Mouse (Mus musculus): ENCODE results near the gene Chrna9.
"Not testable (repeated sequence)": the region's sequence is repeated elsewhere in the genome, so short reads cannot be mapped to it uniquely, and the experiment has no call there.

The Chrna9 gene

DNA sequence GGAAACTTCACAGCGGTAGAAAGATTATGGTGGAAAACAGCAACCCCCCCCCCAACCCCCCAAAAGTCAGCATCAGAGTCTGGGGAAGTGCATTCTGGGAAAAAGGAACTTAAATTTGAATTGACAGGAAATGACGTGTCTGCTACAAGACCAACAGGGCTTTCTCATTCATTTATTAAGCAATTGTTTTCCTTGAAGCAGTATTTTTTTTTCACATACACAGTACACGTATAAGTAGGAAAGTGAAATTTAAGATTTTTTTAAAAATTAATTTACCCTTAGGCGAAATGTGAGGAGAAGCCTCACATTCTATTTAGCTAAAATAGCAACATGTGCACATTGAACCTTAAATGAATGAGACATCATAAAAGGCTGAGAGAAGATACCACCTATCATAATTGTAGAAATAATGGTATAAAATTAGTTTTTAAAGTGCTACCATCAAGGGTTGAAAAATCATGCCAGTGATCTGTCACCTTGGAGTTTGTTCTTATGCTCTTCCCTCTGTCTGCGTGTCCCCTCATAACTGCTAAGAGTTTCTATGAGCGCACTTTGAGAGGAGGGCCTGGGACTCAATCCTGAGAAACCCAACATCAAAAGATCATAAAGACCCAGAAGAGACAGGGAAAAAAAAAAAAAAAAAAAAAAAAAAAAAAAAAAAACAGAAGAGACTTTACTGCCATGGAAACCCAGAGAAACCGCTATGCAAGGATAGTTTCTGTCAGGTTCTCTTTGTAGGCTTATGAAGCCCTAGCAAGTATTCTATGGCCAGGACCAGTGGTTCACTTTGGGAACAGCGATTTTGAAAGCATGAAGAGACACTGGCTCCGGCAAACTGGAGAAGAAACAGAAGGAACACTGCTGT lies 21.7 kb downstream of the Chrna9 start:
- no peak for DNase-seq (ENCODE audit: low spot score)

DNA sequence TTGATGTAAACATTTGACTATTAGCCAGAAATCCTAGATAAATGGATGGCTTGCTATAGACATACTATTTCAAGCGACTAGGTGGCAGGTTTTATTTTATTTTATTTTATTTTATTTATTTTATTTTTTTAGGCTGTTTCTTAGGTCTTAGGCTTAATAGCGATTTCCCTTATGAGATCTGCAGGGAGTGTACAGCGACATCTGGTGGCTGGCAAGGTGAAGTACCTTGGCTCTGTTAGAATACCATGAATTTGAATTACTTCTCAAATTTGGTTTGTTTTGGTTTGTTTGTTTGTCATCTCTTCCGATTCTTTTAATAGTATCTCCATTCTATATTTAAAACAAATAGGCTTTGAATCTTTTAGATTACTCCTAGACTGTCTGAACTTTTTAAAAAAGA lies 23.9 kb downstream of the Chrna9 start:
- no peak for DNase-seq (ENCODE audit: low spot score)

DNA sequence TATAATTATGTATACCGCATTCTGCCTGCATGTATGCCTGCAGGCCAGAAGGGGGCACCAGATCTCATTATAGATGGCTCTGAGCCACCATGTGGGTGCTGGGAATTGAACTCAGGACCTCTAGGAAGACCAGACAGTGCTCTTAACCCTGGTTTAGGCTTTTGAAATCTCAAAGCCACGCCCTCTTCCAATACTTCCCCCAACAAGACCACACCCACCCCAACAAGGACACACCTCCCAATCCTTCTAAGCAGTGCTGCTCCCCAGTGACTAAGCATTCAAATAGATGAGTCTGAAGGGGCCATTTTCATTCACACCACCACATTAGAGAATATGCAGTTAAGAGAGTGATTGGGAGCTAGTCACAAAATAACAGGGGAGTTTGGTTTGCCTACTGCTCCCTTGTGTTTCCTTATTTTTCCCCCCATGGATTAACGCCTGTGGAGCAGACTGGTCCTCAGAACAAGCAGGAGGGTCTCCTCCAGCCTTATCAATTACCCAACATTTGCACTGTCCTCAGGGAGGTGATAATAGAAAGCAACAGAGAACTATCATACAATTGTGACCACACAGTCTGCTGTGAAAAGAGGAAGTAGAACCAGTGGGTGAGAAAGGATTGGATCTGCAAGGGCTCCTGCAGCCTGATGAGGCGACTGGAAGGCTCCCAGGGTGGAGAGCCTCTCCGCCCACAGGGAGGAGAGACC lies 25.3 kb downstream of the Chrna9 start:
- DNase-seq (ENCODE audit: low spot score) = no peak

DNA sequence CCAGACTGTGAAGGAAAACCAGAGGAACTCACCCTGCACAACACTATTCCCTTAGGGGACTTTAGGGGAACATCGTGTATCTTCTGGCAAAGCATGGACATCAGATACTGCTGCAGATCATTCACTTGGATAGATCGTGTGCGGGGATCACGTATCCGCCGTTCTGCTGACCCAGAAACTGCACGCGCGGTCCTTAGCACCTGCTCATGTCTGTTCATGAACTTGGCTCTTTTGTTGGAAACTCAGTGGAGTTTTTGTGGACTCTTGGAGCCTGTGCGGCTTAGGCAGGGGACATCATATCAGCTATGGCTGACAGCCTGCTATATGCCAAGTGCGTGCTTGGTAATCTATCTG lies 25.9 kb downstream of the Chrna9 start:
- no peak for DNase-seq (ENCODE audit: low spot score)

DNA sequence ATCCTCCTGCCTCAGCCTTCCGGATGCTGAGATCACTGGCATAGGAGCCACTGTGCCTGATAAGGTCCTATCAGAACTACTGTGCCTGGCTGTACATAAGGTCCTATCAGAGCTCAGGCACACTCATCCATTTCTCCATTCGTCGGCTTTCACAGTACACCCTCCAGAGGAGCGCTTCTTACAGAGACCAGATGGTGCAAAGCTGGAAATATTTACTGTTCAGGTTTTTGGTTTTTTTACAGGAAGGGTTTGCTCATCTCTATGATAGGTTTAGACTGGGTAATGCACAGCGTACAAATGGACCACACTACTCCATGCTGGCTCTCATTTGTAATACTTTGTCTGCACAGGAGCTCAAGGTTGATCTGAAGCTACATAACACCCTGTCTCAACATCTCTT lies 28.6 kb downstream of the Chrna9 start:
- no peak for DNase-seq (ENCODE audit: low spot score)

DNA sequence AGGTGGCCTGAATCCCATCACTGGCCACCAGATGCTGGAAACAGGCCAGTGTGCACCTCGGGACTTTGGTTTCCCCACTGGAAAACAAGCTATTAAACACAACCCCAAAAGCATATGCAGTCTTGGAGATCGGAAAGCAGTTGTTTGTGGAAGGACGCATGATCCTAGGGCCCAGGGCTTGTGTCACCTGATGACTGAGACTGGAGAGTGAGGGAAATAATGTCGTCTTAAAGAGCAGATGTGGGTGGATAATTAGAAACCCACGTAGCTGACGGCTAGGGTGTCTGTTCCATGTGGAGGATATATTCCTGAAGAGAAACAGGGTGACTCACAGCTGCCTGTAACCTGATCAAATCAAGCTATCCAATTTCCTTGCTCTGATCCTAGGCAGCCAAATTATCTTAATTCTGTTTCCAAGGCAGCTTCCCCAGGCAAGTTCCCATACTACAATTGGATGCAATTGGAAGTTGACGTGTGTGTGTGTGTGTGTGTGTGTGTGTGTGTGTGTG lies 31.1 kb downstream of the Chrna9 start:
- no peak for DNase-seq (ENCODE audit: low spot score)

DNA sequence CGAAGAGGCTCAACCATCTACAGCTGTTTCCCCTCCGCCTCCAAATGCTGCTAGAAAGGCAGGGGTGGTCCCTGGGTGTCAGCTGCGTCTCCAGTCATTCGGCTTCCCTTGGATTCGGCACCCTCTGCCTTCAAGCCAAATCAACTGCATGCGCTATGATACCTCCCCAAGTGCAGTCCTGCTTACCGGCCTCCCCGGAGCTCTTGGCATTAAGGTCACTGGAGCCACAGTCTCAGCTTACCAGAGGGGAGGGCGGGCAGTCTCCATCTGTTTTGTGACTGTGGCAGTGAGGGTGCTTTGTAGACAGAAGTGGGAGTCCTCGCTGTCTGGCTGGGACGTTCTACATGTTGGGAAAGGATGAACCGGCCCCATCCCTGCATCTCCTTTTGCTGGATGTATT lies 32.4 kb downstream of the Chrna9 start:
- no peak for DNase-seq (ENCODE audit: low spot score)

DNA sequence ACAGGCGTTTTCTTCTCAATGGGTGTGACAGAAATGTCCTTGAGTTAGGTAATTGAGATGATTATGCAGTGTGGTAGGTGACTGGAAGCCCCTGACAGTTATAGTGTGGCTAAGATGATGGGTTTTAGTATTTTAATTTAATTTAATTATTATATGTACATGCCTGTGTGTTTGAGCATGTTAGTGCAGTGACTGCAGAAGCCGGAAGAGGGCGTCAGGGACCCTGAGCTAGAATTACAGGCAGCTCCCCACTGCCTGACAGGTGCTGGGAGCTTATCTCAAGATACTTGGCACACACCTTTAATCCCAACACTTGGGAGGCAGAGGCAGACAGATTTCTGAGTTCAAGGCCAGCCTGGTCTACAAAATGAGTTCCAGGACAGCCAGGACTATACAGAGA lies 33.3 kb downstream of the Chrna9 start:
- DNase-seq (ENCODE audit: low spot score) = no peak

DNA sequence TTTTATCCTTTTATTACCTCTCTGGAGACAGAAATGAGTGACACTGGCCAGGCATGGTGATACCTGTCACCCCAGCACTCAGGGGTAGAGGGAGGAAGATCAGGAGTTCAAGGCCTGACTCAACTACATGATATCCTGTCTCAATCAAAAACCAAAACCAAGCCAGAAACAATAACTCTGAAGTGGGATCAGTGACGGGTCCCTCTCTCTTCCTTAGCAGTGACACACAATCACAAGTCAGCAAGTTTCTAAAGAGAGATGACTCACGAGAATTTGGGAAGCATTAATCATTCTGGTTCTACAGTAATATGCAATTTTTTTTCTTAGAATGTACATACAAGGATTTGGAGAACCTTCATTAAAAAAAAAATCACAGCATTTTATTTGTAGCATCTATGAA lies 38.5 kb downstream of the Chrna9 start:
- no peak for DNase-seq (ENCODE audit: low spot score)

DNA sequence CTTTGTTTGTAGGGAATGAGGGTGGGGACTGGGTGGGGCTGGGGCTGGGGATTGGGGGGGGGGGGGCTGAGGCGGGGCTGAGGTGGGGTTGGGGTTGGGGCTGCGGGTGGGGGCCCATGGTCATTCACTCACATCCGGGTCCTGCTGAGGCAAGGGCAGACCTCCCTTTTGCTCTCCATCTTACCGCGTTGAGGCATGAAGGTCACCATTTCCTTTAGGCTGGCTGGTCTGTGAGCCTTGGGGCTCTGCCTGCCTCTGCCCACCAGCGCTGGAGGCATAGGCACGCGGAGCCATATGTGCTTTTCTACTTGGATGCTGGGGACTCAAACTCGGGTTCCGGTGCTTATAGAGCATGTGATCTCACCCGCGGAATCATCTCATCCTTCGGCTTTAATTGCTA lies 41.0 kb downstream of the Chrna9 start:
- no peak for DNase-seq (ENCODE audit: low spot score)

DNA sequence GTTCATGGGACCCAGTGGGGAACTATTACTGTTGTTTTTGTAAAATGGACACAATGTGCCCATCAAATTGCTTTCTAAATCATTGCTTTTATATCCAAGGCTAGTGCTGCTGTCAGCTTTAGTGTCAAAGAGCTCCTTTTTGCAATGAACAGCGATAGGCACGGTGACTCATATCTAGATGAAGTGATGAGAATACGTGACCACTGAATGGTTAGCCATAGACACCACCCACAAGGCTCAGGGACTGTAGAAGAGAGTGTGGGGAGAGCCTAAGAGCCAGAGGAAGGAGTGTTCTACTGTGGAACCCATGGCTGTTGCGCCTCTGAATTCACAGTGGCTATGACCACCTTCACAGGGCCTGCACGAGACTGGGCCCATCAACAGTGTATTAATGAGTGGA lies 51.7 kb downstream of the Chrna9 start:
- no peak for DNase-seq (ENCODE audit: low spot score)

DNA sequence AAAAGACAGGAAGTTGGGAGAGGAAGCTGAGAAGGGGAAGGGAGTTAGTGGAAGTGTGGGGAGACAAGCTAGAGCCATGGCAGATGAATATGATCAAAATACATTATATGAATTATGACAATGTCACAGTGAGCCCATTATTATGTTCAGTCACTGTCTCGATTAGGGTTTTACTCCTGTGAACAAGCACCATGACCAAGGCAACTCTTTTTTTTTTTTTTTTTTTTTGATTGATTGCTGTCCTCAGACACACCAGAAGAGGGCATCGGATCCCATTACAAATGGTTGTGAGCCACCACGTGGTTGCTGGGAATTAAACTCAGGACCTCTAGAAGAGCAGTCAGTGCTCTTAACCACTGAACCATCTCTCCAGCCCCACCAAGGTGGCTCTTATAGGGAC lies 52.3 kb downstream of the Chrna9 start:
- not testable (repeated sequence) for DNase-seq (ENCODE audit: low spot score)

DNA sequence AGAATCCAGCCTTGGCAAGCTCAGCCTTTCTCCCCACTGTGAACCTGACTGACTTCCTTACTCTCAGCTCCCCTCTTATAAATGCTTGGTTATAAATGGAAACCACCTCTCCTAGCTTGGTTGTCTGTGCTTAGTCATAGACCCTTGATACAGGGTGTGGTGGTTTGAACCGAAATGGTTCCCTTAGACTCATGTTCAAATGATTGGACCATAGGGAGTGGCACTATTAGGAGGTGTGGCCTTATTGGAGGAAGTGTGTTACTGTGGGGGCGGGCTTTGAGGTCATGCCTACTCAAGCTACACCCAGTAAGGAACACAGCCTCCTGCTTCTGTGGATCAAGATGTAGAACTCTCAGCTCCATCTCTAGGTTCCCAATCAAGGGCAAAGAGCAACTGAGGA lies 56.5 kb downstream of the Chrna9 start:
- DNase-seq (ENCODE audit: low spot score) = no peak

DNA sequence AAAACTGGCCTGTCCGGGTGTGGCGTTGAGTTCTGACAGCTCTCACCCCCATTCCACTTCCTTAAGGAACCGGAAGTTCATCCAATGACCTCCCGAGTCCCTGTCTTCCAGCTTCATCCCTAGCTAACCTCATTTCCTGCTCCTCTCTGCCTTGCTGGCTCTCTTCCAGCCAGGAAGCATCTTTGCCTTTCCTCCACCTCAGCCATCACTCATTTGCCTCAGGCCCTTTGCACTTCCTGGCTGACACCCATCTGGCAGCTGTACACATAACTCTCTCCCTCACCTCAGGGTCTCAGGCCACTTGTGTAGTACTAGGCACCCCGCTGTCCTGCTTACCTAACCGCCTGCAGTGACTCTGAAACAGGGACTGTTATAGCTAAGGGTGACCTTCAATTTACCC lies 59.9 kb downstream of the Chrna9 start:
- no peak for DNase-seq (ENCODE audit: low spot score)

DNA sequence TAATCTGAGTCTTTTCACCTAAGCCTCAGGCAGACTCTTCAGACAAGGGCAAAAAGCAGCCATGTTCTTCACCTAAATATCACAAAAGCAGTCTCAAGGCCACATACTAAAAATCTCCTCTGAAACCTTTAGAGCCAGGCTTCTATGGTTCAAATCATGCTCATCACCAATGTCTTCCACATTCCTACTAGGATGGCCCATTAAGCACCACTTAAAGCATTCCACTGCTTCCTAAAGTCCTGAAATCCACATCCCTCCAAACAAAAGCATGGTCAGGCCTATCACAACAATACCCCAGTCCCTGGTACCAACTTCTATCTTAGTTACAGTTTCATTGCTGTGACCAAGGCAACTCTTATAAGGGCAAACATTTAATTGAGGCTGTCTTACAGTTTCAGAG lies 63.1 kb downstream of the Chrna9 start:
- no peak for DNase-seq (ENCODE audit: low spot score)

DNA sequence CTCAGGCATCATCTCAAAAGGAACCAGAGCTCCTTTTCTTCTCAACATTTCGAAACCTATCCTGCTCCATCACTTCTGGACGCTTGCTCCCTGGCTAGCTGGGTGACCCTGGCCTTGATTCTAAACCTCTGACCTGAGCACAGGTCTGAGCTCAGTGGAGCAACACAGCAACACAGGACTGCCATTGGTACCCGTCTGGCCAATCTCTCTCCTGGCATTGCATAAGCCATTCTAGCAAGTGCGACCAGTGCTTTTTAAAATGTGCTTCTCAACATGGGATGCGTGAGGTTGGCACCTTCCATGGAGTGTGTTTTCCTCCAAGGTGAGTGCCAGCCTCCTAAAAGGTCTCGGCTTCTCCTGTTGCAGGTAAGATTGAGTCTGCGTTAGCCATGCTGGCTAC lies 64.4 kb downstream of the Chrna9 start:
- DNase-seq (ENCODE audit: low spot score) = no peak

DNA sequence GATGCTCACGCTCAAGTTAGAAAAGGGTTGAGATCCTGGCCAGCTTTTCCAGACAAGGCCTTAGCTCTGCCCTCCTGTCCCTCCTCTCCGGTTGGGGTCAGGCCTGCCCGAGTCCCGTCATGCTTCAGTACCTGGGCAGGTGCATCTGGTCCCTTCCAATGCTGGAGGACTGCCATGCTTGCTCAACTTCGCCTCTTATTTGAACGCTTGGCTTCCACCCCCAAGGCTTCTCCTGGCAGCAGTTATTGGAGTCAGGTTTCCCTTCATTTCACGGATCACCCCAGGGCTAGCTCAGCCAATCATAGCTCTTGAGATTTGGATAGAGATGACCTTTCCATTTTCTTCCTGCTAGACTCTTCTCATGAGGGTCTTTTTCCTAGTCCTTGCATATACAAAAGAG lies 65.4 kb downstream of the Chrna9 start:
- DNase-seq (ENCODE audit: low spot score) = peak; percentile 15

DNA sequence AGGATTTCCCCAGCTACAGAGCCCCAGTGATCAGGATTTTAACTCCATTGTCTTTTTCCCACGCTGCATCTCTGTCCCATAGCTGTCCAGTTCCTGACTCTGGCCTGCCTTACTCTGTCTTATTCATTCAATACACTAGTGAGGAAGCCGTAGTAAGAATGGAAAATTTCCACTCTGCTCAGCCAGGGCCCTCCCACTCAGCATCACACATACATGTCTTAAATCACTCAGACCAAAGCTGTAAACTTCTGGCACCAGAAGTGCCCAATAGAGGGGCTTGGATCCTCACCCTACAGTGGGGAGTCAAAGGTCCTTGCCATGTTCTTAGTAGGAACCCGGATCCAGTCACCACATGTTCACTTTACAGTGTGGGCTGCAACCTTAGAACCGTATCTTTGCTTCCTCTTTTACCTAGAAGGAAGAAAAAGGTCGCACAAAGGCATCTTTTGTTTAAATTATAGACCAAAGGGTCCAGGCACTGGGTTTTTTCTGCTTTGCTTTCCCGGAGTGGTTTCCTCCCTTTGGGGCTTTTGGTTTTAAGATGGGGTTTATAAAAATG lies 65.9 kb downstream of the Chrna9 start:
- no peak for DNase-seq (ENCODE audit: low spot score)

DNA sequence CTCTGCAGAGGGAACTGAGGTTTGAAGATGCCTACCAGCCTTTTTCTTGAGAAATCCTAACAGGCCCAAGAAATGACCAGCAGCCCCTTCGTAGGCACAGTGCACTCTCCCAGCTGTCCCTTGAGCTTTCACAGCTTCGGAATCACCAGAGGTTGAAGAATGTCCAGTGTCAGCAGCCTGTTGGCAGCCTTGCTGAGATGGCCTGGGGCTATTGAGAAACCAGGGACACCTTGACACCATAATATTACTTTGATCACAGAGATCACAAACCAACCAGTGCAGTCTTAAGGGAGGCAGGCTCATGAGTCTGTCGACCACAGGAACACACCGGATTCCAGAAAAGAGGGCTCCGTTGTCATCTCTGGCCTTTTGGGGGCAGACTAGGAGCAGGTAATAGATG lies 66.5 kb downstream of the Chrna9 start:
- DNase-seq (ENCODE audit: low spot score) = no peak

DNA sequence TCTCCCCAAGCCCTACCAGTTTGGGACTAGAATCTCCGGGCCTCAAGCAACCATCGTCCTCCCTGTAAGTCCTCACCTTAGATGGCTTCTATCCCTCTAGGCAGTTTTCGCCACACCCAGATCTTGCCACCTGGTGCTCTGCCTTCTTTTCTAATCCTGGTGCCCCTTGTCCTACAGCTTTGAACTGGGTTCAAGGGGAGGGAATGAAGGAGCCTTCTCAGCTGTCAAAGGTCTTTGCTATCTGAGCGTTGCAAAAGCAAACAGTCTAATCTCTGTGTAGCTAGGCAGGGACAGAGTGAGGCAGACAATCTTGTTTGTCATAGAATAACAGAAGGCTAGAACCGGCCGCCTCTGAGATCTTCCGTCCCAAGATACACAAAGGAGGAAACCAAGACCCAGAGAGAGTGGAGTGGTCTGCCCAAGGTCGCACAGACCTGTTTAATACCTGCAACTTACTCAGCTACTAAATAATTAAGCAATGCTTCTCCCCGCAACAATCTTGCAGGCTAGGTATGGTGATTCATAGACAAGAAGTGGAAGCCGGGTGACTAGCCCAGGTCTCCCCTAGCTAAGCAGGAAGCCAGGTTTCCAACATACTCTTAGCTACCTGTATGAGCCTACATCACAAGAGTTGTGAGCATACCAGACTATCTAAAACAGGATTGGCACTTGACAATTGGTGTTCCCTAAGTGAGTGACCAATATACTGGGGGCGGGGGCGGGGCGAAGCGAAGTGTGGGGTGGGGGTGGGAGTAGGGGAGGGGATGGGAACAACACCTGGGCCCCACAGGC lies 69.6 kb downstream of the Chrna9 start, which contains the start of gene 9130230L23Rik:
9130230L23Rik (minus strand) TSS at position 152 of the 792 bp plus-strand sequence.
- DNase-seq (ENCODE audit: low spot score) = no peak

DNA sequence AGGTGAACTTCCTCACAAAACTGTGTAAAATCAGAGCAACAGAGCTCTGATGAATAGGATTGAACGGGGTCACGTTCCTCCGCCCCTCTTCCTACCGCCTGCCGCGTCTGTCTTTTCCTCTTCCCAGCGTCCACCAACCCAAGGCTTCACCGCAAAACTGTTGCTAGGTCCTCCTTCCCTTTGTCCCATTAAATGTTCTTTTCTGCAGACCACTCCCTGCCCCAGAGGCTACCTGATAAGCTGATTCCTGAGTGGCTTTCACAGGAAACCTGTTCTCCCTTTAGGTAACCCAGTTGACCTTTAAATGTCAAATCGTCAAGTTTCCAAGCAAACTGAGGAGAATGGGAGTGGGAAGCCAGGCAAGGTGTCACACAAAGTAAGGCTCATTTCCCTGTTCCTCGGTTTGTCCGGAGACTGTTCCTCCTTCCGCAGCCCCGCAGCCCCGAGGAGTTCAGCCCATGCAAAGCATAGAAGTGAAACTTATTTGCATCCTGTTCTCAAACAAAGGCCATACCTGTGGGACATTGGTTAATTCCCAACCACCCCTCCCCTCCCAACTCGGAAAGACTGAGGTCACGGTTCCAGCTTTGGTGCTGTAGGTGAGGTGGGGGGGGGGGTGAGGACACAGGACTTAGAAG lies 70.4 kb downstream of the Chrna9 start:
- DNase-seq (ENCODE audit: low spot score) = no peak
